Mouse (Mus musculus) right cerebral cortex, postnatal 10 days (tissue): ENCODE data around the gene Cul4b.
"Not testable (repeated sequence)": the region's sequence is repeated elsewhere in the genome, so short reads cannot be mapped to it uniquely, and the experiment has no call there.

Source experiments
- DNase-seq, 2 experiments: peaks; one replicate each; pipeline ENCODE4 v3.0.0; 2021; ENCODE audit warnings: low spot score in 2 of 2

Gene Cul4b

DNA sequence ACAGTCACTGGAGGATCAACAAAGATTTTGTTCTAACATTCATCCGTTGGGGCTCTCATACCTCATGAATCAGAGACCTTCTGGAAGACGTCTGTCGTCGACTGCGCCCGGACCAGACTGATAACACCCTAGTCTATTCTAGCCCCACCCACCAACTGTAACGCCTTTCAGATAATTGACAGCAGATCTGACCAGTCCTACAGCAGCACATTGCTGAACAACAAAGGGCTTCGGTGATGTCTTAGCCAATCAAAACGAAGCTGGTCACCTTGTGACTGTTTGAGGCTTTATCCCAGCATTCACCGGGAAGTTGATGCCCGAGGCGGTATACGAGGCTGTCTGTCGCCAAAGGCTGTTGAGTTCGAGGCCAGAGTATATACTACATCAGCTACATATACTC, at the start of gene Cul4b:
Gene Cul4b, minus strand, starts transcription at position 119 of the 400 bp plus-strand sequence.
- no peak for DNase-seq

DNA sequence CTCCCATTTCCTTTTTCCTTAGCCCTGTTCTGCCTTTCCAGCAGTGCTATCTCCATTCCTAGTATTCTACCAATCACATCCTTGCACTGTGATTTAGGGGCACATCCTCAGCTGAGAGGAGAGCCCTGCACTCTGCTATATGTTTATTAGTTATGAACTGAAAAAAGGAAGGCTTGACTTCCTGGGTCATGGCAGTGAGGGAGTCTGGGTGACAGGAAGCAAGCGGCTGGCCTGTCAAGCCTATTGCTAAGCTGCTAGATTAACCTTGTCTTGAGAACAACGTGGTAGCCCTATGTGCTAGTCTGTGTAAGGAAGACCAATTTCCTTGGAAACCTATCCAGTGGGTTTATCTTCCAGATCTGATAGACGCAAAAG, 25.0 kb upstream of the Cul4b start:
- DNase-seq: peak; percentile 21 to 32

DNA sequence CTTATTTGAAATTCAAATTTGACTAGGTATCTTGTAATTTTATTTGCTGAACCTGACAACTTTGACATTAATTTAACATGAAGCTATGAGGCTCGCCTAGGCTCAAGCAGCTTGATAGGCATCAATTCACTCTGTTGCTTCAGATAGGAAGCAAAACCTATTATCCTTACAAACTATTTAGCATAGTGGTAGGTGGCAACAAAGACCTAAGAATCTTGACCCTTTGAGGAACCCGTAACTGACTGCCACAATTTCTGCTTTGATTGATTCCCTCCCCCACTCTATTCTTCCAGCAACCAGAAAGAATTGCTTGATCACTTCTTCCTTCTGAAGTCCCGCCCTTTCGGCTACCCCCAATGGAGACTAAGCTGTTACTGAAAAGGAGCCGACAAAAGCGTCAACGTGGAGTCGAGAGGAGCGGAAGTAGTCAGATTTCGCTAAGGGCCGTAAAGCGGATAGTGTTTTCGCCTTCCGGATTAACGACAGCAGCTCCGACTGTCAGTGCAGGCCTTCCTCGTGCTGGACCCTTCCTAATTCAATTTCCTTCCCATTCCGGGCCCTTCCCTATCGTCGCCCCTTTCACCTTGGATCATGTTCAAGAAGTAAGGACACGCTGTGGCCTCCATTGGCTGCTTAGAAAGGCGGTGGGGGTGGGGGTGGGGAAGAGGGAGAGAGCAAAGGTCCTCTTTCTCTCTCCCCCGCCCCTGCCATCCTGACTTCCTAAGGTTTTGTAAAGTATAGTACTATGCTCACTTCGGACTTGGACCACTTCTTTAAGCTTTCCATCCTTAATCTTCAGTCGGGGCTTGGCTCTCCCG, 24.4 kb upstream of the Cul4b start, which contains the start of gene Mcts1:
Gene Mcts1, plus strand, starts transcription at position 402 of the 818 bp plus-strand sequence.
- DNase-seq: peak; percentile 84 to 90

DNA sequence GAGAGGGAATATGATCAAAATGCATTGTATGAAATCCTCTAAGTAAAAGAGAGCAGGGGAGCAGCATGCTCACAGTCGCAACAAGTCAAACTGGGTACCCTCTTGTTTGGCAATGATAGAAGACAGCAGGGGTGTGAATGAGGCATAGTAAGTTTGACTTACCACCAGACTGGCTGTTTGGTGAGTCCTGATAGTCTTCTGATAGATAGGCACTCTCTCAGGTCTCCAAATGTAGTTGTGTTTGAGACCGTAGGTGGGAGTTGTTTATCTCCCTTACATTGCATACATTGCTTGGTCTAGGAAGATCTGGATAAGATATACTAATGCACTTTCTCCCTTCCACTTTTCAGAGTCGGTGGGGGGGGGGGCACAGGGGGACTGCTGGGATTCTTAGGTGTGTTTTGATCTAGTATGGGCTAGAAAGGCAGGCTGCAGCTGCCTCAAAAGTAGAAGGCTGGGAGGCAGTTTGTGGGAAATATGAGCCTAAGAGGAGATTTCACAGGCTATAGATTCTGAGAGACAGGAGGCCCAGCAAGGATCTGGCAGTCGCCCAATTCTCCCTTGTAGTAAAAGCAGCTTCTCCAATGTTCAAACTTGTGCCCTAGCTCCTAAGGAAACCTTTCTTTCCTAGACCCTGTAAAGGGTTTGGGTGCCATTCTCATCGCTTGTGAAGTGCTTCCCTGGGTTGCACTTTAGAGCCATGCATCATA, 17.3 kb upstream of the Cul4b start:
- peak; percentile 29 to 34 for DNase-seq

DNA sequence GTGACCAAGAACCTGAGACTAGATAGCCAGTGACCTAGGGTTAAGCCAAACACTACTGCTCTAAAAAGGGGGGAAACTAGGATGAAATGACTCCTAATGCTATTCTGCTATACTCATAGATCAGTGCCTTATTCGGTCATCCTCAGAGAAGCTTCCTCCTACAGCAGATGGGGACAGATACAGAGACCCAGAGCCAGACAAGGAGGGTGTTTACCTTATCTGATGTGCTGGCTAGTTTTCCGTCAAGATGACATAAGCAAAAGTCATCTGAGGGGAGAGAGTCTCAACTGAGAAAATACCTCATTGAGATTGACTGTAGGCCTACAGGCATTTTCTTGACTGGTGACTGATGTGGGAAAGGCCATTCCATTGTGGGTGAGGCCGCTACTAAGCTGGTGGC, 15.8 kb upstream of the Cul4b start:
- DNase-seq: no peak

DNA sequence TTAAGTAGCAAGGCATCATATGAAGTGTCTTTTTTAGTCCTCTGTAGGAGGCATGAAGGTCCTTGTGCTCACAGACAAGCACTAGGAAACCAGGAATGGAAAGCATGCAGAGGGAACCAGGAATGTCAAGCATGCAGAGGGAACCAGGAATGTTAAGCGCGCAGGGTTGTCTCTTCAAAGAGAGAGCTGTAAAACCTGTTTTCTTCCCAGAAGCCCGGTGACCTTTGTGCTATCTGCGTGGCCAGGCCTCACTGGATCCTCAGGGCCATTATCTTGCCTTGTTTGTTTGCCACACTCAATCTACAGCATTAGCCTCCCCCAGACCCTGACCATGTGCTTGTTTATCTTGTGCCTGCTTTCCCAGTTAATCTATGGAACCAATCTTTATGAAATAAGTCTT, 13.8 kb upstream of the Cul4b start:
- DNase-seq: no peak

DNA sequence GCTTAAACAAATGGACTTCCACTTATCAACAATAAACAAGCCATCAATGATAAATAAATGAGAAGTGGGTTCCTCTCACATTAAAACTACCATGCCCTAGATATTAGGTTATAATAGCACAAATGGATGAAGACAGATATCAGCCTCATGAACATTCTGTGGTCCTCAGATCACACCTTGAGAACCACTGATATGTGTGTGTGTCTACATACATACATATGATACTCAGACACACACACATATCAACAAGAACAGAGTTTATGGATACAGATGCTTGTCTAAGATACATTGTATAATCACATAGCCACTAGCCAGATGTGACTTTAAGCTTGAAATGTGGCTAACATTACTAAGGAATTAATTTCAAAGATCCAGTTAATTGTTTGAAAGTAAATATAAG, 7.3 kb upstream of the Cul4b start:
- no peak for DNase-seq

DNA sequence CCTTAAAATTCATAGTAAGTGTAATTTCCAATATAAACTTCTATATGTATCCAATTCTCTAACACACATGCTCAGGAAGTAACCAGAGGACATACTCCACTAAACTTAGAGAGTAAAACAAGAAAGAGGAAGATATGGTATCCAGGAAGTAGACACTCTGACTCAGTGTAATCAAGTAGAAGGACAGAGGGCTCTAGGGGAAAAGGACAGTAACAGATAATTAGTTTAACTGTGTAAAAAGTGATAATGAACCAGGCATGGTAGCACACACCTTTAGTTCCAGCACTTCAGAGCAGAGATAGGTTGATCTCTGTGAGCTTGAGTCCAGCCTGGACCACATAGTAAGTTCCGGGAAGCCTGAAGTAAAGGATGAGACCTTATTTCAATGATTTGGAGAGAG, 5.1 kb upstream of the Cul4b start:
- no peak for DNase-seq

DNA sequence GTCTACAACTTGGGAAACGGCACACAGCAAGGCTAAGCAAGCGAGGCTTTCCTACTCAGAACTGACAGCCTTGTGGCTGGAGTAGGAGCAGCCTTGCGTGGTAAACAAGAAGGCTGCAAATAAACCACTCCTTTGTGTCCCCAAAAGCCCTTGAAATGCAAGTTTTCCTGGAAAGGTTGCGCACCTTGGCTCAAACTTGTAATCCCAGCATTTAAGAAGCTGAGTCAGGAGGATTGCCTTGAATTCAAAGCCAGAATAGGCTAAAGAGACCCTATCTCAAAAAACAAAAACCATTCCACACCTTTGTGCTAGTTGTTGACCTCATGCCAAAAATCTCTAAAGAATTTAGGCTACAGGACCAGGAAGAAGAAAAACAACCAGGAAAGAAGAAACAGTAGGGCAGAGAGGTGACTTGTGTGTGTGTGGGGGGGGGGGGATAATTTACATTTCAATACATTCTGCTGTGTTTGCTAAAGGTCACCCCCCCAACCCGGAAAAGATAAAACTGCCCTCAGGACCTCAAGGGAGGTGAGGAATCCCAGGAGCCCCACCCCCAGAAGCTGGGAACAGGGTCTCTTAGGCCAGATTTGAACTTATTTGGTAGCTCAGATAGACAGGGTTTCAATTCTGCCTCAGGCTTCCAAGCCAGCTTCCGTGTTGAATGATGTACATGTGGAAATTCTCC, 9.3 kb downstream of the Cul4b start:
- DNase-seq: no peak

DNA sequence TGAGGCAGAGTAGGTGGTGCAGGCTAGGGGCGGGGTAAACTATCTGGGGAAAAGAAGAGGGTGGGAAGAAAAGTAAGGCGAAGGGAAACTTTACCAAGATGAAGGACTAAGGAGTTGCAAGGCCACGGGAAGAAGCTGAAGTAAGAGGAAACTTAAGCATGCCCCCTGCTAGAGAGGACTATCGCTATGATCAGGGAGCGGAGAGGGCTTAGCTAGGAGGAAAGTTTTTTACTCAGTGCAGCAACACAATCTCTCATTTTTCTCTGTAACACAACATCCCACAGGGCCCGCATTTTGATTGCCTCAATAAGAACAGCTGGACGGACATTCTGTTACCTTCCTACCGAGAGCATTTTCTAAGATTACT, 10.8 kb downstream of the Cul4b start:
- DNase-seq: no peak

DNA sequence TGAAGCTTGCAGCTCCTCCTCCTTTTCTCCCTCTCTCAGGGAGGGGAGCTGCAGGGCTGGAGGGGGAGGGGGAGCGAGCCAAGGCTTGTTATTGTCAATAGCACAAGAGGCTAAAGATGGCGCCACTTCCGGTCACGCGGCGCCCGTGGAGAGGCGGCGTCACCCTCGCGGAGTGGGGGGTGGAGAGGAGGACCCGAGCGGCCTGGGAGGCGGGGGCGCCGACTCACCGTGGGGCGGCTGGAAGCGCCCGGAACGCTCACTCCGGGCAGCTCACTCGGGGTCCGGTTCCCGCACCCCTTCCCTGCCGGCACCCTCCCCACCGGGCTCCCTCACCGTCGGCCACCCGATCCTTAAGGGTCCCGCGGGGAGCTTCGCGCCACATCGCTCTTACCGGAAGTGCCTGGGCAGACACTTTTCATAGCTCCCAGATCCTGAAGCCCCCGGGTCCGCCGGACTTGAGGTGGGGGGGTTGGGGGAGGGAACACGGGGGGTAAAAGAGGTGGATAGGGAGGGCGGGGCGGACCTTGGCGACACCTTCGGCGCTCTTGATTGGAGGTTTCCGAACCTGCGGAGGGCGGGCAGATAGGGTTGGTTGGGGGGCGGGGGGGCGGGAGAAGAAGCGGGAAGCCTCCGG, 11.3 kb downstream of the Cul4b start:
- peak; percentile 93 to 94 for DNase-seq

DNA sequence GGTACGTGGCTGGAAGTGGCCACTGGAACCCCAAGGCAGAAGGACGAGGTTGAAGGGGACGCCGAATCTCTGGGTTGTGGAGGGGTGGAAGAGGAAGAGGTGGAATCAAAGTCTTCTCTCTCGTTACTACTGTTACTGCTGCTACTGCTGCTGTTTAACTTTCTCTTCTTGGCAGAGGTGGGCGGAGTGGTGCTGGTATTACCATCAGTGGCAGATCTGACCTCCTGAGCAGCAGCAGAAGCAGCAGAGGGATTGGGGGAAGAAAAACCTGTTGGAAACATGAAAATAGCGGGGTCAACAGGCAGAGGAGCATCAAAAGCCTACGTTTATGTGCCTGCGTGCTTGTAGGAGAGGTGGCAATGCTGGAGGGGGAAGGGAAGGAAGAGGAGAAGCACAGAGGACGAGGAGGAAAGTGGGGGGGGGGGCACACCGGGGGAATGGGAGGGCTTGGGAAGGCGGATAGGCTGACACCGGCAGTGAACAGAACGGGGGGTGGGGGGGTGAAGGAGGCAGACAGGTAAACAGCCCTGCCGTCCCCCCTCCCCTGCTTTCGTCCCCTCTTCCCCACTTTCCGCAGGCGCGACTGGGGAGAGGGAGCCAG, 12.0 kb downstream of the Cul4b start:
- peak; percentile 25 to 34 for DNase-seq

DNA sequence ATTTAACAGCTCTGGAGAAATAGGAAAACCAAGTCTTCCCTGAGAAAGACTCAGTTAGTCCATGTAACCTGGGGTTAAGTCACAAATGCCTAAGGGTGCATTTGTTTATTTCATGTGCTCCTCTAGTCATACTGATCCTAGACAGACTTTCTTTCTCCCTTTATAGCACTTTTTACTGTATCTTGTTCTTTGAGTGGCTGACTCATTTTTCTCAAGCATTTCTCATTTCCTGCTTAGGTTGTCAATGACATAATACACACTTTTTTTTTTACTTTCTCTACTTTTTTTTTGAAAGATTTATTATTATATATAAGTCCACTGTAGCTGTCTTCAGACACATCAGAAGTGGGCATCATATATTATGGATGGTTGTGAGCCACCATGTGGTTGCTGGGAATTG, 22.7 kb downstream of the Cul4b start:
- DNase-seq: no peak

DNA sequence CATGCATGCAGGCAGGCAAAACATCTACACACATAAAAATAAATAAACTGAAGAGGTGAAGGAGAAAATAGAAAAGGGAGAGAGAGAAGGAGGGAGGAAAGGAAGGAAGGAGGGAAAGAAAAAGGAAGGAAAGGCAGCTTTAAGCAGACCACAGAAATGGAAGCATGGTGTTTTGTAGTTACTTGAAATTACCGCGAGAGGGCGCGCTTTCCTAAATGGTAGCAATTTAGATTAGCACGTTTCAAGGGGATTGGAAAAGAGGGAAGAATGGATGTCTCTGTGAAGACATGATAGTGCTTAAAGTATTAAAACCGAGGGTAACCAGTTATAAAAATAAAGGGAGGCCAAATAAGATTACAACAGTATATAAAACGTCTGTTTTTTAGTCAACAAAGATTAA, 61.4 kb downstream of the Cul4b start:
- DNase-seq: peak; percentile 35 to 59

DNA sequence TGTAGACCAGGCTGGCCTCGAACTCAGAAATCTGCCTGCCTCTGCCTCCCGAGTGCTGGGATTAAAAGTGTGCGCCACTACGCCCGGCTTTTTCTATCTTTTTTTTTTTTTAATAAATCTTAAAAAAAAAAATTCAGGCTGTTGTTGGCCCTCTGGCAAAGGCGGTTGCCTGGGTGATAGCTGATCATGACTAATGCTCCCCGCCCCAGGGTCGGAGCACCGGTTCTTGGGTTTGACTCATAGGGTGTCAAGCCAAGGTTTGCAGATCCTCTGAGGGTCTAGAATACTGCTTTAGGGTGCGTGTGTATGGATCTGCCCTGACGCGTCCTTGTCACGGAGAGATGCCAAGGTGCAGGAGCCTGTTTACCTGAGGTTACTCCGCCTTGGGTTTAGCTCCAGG, 71.2 kb downstream of the Cul4b start:
- DNase-seq: no peak

DNA sequence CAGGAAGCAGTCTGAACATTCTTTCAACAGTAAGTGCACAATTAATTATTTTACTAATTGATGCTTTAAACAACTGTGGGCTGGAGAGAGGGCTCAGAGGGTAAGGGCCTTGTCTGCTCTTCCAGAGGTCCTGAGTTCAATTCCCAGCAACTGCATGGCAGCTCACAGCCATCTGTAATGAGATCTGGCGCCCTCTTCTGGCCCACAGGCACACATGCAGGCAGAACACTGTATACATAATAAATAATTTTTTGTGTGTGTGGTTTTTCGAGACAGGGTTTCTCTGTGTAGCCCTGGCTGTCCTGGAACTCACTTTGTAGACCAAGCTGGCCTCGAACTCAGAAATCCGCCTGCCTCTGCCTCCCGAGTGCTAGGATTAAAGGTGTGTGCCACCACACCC, 73.8 kb downstream of the Cul4b start:
- DNase-seq: not testable (repeated sequence)

DNA sequence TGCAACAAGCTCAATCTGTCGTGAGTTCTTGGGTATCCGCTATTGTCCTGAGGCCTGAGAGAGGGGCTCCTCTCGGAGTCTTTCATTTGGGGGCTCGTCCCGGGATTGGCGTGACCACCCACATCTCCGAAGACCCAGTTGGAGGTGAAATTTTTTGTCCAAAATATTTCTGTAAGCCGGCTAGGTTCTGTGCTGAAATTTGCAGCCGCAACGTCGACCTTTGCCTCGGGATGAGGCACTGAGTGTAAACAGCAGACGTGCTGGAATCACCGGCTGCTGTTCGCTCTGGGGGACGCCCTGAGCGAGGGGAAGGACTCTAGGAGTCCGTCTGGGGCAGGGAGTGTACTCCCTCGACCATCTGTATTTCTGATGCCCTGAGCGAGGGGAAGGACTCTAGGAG, 90.5 kb downstream of the Cul4b start:
- not testable (repeated sequence) for DNase-seq
